Mouse (Mus musculus): Measurements from ENCODE around the gene Mrpl51. TPM values are rescaled to one million over a fixed set of nuclear protein-coding genes. Genes with fewer than 3 reads are reported as not detected.

Mrpl51 gene
- polyA plus RNA-seq, 1 experiment from 2014 or later = 210 TPM

GRCm38 (mm10) chr6:125172474-125172873 is 19.1 kb upstream of the Mrpl51 start:
- Histone ChIP-seq H3K27ac (no peak overlapping the region), H3K36me3 (peaks cover 98% of the 10 kb centered on the region), H3K4me3 (no peak overlapping the region), H3K9ac (no peak overlapping the region), H3K4me2 (no peak overlapping the region), H3K4me1 (peaks cover 3% of the 10 kb centered on the region), H3K27me3 (no peaks in the 10 kb centered on the region), H3K9me3 (no peaks in the 10 kb centered on the region)
- no peak for ATAC-seq (ENCODE audit: insufficient number of reproducible peaks, low FRiP score, low TSS enrichment, low read depth)
- WGBS = 91% methylated on average over 2 of the region's 2 CpGs

- Histone ChIP-seq H3K27me3 (no peaks in the 10 kb centered on the region), H3K4me3 (no peak overlapping the region), H3K4me1 (no peaks in the 10 kb centered on the region), H3K4me2 (no peak overlapping the region), H3K9me3 (no peaks in the 10 kb centered on the region), H3K27ac (no peak overlapping the region), H3K9ac (no peak overlapping the region), H3K36me3 (peaks cover 98% of the 10 kb centered on the region)
- WGBS = 89% methylated on average over 7 of the region's 7 CpGs
- ATAC-seq (ENCODE audit: insufficient number of reproducible peaks, low FRiP score, low TSS enrichment, low read depth) = no peak
Measured at GRCm38 (mm10) chr6:125173256-125173655, 18.3 kb upstream of the Mrpl51 start.

GRCm38 (mm10) chr6:125175469-125175868 is 16.1 kb upstream of the Mrpl51 start:
- ATAC-seq (ENCODE audit: insufficient number of reproducible peaks, low FRiP score, low TSS enrichment, low read depth) = no peak
- H3K27ac ChIP-seq = no peak overlapping the region
- no peak overlapping the region for H3K9ac ChIP-seq
- H3K36me3 ChIP-seq = peaks cover 98% of the 10 kb centered on the region
- no peak overlapping the region for H3K4me3 ChIP-seq
- H3K4me1 ChIP-seq = no peaks in the 10 kb centered on the region
- WGBS = 91% methylated on average over 5 of the region's 5 CpGs
- H3K4me2 ChIP-seq = no peak overlapping the region
- no peaks in the 10 kb centered on the region for H3K27me3 ChIP-seq
- H3K9me3 ChIP-seq = no peaks in the 10 kb centered on the region

GRCm38 (mm10) chr6:125179601-125180000 is 12.0 kb upstream of the Mrpl51 start:
- Histone ChIP-seq H3K27me3 (no peaks in the 10 kb centered on the region), H3K4me2 (no peak overlapping the region), H3K4me3 (no peak overlapping the region), H3K9me3 (no peaks in the 10 kb centered on the region), H3K4me1 (no peaks in the 10 kb centered on the region), H3K9ac (no peak overlapping the region), H3K27ac (no peak overlapping the region), H3K36me3 (peaks cover 96% of the 10 kb centered on the region)
- no peak for ATAC-seq (ENCODE audit: insufficient number of reproducible peaks, low FRiP score, low TSS enrichment, low read depth)
- WGBS = 89% methylated on average over 7 of the region's 7 CpGs

- Histone ChIP-seq H3K9ac (no peak overlapping the region), H3K4me1 (no peaks in the 10 kb centered on the region), H3K4me2 (no peak overlapping the region), H3K4me3 (no peak overlapping the region), H3K27me3 (no peaks in the 10 kb centered on the region), H3K27ac (no peak overlapping the region), H3K36me3 (peaks cover 96% of the 10 kb centered on the region), H3K9me3 (no peaks in the 10 kb centered on the region)
- 79% methylated on average over 5 of the region's 5 CpGs for WGBS
- ATAC-seq (ENCODE audit: insufficient number of reproducible peaks, low FRiP score, low TSS enrichment, low read depth) = no peak
Measured at GRCm38 (mm10) chr6:125182133-125182532, 9.5 kb upstream of the Mrpl51 start.

- Histone ChIP-seq H3K36me3 (peaks cover 80% of the 10 kb centered on the region), H3K4me1 (no peaks in the 10 kb centered on the region; the same call in 1 of the 2 replicates), H3K9me3 (no peaks in the 10 kb centered on the region), H3K27me3 (no peaks in the 10 kb centered on the region), H3K4me3 (no peak overlapping the region), H3K4me2 (no peak overlapping the region), H3K9ac (no peak overlapping the region), H3K27ac (no peak overlapping the region)
- no peak for ATAC-seq (ENCODE audit: insufficient number of reproducible peaks, low FRiP score, low TSS enrichment, low read depth)
- WGBS = 94% methylated on average over 10 of the region's 10 CpGs
Measured at GRCm38 (mm10) chr6:125186203-125186602, 5.4 kb upstream of the Mrpl51 start.

- H3K9ac ChIP-seq = peak overlapping the region; percentile 45; the same call in 1 of the 2 replicates
- peak overlapping the region; percentile 99; the same call in 1 of the 2 replicates for H3K27ac ChIP-seq
- no peaks in the 10 kb centered on the region for H3K9me3 ChIP-seq
- peaks cover 11% of the 10 kb centered on the region for H3K4me1 ChIP-seq
- no peak for ATAC-seq (ENCODE audit: insufficient number of reproducible peaks, low FRiP score, low TSS enrichment, low read depth)
- H3K4me2 ChIP-seq = peak overlapping the region; percentile 67
- H3K27me3 ChIP-seq = no peaks in the 10 kb centered on the region
- peak overlapping the region; percentile 74 for H3K4me3 ChIP-seq
- H3K36me3 ChIP-seq = peaks cover 57% of the 10 kb centered on the region
Measured at GRCm38 (mm10) chr6:125190816-125191215, 785 bp upstream of the Mrpl51 start.

- peak overlapping the region; percentile 63 for H3K9ac ChIP-seq
- H3K4me1 ChIP-seq = peaks cover 11% of the 10 kb centered on the region
- peaks cover 44% of the 10 kb centered on the region for H3K36me3 ChIP-seq
- peak overlapping the region; percentile 74 for H3K4me3 ChIP-seq
- no peaks in the 10 kb centered on the region for H3K27me3 ChIP-seq
- peak overlapping the region; percentile 99 for H3K27ac ChIP-seq
- H3K9me3 ChIP-seq = no peaks in the 10 kb centered on the region
- peak overlapping the region; percentile 67 for H3K4me2 ChIP-seq
- peak; percentile 92 for ATAC-seq (ENCODE audit: insufficient number of reproducible peaks, low FRiP score, low TSS enrichment, low read depth)
- under 1% methylated on average over 34 of the region's 34 CpGs for WGBS
Measured at GRCm38 (mm10) chr6:125192016-125192714, 564 bp downstream of the Mrpl51 start.

- peak overlapping the region; percentile 99 for H3K27ac ChIP-seq
- H3K4me1 ChIP-seq = peaks cover 11% of the 10 kb centered on the region
- H3K27me3 ChIP-seq = no peaks in the 10 kb centered on the region
- H3K9me3 ChIP-seq = no peaks in the 10 kb centered on the region
- H3K4me2 ChIP-seq = peak overlapping the region; percentile 67
- peak overlapping the region; percentile 63 for H3K9ac ChIP-seq
- WGBS = 38% methylated on average over 5 of the region's 5 CpGs
- ATAC-seq (ENCODE audit: insufficient number of reproducible peaks, low FRiP score, low TSS enrichment, low read depth) = no peak
- peaks cover 37% of the 10 kb centered on the region for H3K36me3 ChIP-seq
- H3K4me3 ChIP-seq = peak overlapping the region; percentile 74
Measured at GRCm38 (mm10) chr6:125192841-125193240, 1.2 kb downstream of the Mrpl51 start.

GRCm38 (mm10) chr6:125193390-125193789 is 1.8 kb downstream of the Mrpl51 start:
- no peak overlapping the region for H3K4me2 ChIP-seq
- no peaks in the 10 kb centered on the region for H3K27me3 ChIP-seq
- ATAC-seq (ENCODE audit: insufficient number of reproducible peaks, low FRiP score, low TSS enrichment, low read depth) = no peak
- no peaks in the 10 kb centered on the region for H3K9me3 ChIP-seq
- no peak overlapping the region for H3K9ac ChIP-seq
- peaks cover 11% of the 10 kb centered on the region for H3K4me1 ChIP-seq
- 58% methylated on average over 7 of the region's 7 CpGs for WGBS
- no peak overlapping the region for H3K27ac ChIP-seq
- no peak overlapping the region for H3K4me3 ChIP-seq
- H3K36me3 ChIP-seq = peaks cover 31% of the 10 kb centered on the region

- H3K9ac ChIP-seq = no peak overlapping the region
- H3K4me3 ChIP-seq = no peak overlapping the region
- H3K36me3 ChIP-seq = peaks cover 20% of the 10 kb centered on the region
- H3K27ac ChIP-seq = no peak overlapping the region
- H3K9me3 ChIP-seq = no peaks in the 10 kb centered on the region
- ATAC-seq (ENCODE audit: insufficient number of reproducible peaks, low FRiP score, low TSS enrichment, low read depth) = no peak
- WGBS = 29% methylated on average over 1 of the region's 1 CpGs
- no peak overlapping the region for H3K4me2 ChIP-seq
- no peaks in the 10 kb centered on the region for H3K27me3 ChIP-seq
- H3K4me1 ChIP-seq = peaks cover 11% of the 10 kb centered on the region
Measured at GRCm38 (mm10) chr6:125195541-125196075, 4.0 kb downstream of the Mrpl51 start.

- no peak overlapping the region for H3K27ac ChIP-seq
- H3K9me3 ChIP-seq = no peaks in the 10 kb centered on the region
- ATAC-seq (ENCODE audit: insufficient number of reproducible peaks, low FRiP score, low TSS enrichment, low read depth) = no peak
- H3K36me3 ChIP-seq = peaks cover 20% of the 10 kb centered on the region
- 62% methylated on average over 3 of the region's 3 CpGs for WGBS
- H3K4me2 ChIP-seq = no peak overlapping the region
- H3K27me3 ChIP-seq = no peaks in the 10 kb centered on the region
- peaks cover 11% of the 10 kb centered on the region for H3K4me1 ChIP-seq
- H3K4me3 ChIP-seq = no peak overlapping the region
- H3K9ac ChIP-seq = no peak overlapping the region
Measured at GRCm38 (mm10) chr6:125196301-125196700, 4.7 kb downstream of the Mrpl51 start.

Data from limb, embryonic 15.5 days (tissue).